Mouse (Mus musculus) lung, adult 2 months (tissue): ENCODE results near the gene Lrg1.

ENCODE experiments used
- CTCF ChIP-seq: fragments of 200-500 bp; IDR thresholded peaks from 2 replicates; pipeline ENCODE4 v1.5.1; 2011; ENCODE audit warnings: mild to moderate bottlenecking, low read length, control low read depth; ENCODE audit not compliant: insufficient read depth
- POLR2A ChIP-seq: fragments of 200-500 bp; IDR thresholded peaks from 2 replicates; pipeline ENCODE4 v1.6.1; 2011; ENCODE audit warnings: low read depth, mild to moderate bottlenecking, control low read depth, low read length, borderline replicate concordance; ENCODE audit errors: extremely low read depth

DNA sequence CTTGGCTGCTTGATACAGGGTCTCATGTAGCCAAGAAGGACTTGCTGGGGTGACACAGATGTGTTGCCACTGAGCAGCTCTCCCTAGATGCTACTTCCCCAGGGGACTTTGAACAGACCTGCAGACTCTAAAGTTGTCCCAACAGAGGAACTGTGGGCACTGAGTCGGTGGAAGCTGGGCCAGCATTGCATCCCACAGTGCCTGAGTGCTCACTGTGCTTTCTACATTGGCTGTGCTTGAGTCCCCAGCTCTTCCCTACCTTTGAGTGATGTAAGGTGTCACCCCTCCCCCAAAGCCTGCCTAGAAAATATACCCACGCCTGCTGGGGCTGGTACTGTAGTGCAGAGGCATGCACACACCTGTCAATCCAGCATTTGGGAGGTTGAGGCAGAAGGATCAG lies 14.1 kb downstream of the Lrg1 start:
- TF ChIP-seq POLR2A = no peak
- TF ChIP-seq CTCF = no peak
